Comparison of ENCODE assay signal across 15 mouse cellular contexts in genomic region chr9:108128248-108128647, GRCm38 (mm10). TPM values are rescaled to one million over a fixed set of nuclear protein-coding genes. Genes with fewer than 3 reads are reported as not detected.
DNase-seq lines count a peak whose midpoint lies in the region; TF ChIP-seq lines count a peak whose summit lies in the region.
"Had no signal": no experiment of that assay in that cellular context is flagged by ENCODE, and none has a peak within 500 bp of the region (broad histone marks: within the 10 kb centered on the region; RNA-seq: fewer than 3 reads in every experiment).

No protein-coding gene starts in this region.

- no peak for TF ChIP-seq RAD21 in CH12.LX (IDR thresholded peaks at IDR 0.05; ENCODE audit: low read depth, low read length)

- no peak for TF ChIP-seq CTCF in CH12.LX (conservative IDR thresholded peaks at IDR 0.05 in 1 of 2, IDR thresholded peaks at IDR 0.05 in 1 of 2; ENCODE audit: low read depth in 2 of 2, low read length in 2 of 2)

- dilution Hi-C loops in CH12.LX (cut with MboI; ENCODE audit: extremely low pct_ligation_motif_present, extremely low pct_unique_long_range_greater_than_20kb, low sequenced_read_pairs) = no loop called here

- in situ Hi-C loops in CH12.LX (cut with MboI; ENCODE audit: low pct_ligation_motif_present, low pct_unique_long_range_greater_than_20kb, low sequenced_read_pairs) = no loop called here

- no peak for TF ChIP-seq EP300 in CH12.LX (IDR thresholded peaks at IDR 0.05; ENCODE audit: low read length)

- TF ChIP-seq POLR2A in CH12.LX (IDR thresholded peaks at IDR 0.05; ENCODE audit: low read depth, low read length) = no peak

- no peaks in the 10 kb centered on the region for H3K79me2 ChIP-seq in CH12.LX (replicated peaks; ENCODE audit: control insufficient read depth, extremely low read depth, insufficient read depth, poor library complexity, severe bottlenecking)

- no peak overlapping the region for H3K9ac ChIP-seq in CH12.LX (ENCODE audit: insufficient read depth, low read depth)
- H3K9ac ChIP-seq: liver, embryonic 14.5 days; midbrain, embryonic 12.5 days had no signal

- no peak overlapping the region for H3K4me2 ChIP-seq in CH12.LX (ENCODE audit: insufficient read depth, low read depth, poor library complexity, severe bottlenecking)
- H3K4me2 ChIP-seq: midbrain, embryonic 12.5 days had no signal

- peak; percentile 50 to 63 for DNase-seq in cerebellum, postnatal 25 days
- DNase-seq in cerebellum, postnatal 36 days = no peak
- no peak for DNase-seq in CH12.LX (ENCODE audit: extremely low read depth)
- peak; percentile 80 to 84 for DNase-seq in frontal cortex, postnatal 36 days (ENCODE audit: low spot score in 2 of 2)
- peak; percentile 66 to 70 for DNase-seq in right cerebral cortex, postnatal 10 days (ENCODE audit: low spot score in 2 of 2)
- DNase-seq in thymus, postnatal 10 days (ENCODE audit: low spot score in 2 of 2) = no peak
- no peak for DNase-seq in ovary, postnatal 10 days (ENCODE audit: low spot score)
- DNase-seq: cerebellum, adult 8-10 months; heart, postnatal 14 days; kidney, adult 2 months; kidney, postnatal 4 days; lung, postnatal 36 days had no signal

- no peaks in the 10 kb centered on the region for H3K9me3 ChIP-seq in CH12.LX (replicated peaks; ENCODE audit: low read length)
- H3K9me3 ChIP-seq: midbrain, embryonic 12.5 days had no signal

- no peak overlapping the region for H3K4me3 ChIP-seq in CH12.LX (replicated peaks in 1 of 3; ENCODE audit: low read depth in 2 of 3, low read length in 2 of 3, poor library complexity in 1 of 3)
- H3K4me3 ChIP-seq: midbrain, embryonic 12.5 days had no signal

- peaks cover 6% of the 10 kb centered on the region for H3K27me3 ChIP-seq in CH12.LX (replicated peaks)
- H3K27me3 ChIP-seq: midbrain, embryonic 12.5 days had no signal

- H3K4me1 ChIP-seq in CH12.LX (ENCODE audit: control insufficient read depth in 1 of 2, insufficient read depth in 2 of 2) = peaks cover 27 to 57% of the 10 kb centered on the region in 2 experiments
- H3K4me1 ChIP-seq: midbrain, embryonic 12.5 days had no signal

- H3K36me3 ChIP-seq in CH12.LX (replicated peaks in 1 of 2; ENCODE audit: control insufficient read depth in 1 of 2, insufficient read depth in 1 of 2, low read length in 1 of 2) = no peaks in the 10 kb centered on the region

- no peak overlapping the region for H3K27ac ChIP-seq in CH12.LX (ENCODE audit: insufficient read depth, low read depth)
- H3K27ac ChIP-seq: liver, embryonic 14.5 days; midbrain, embryonic 12.5 days had no signal

TF ChIP-seq in CH12.LX, 34 proteins besides CTCF, POLR2A, EP300 and RAD21:
- TF ChIP-seq ETS1 (conservative IDR thresholded peaks at IDR 0.05; ENCODE audit: low read depth, low read length) (0 out of 2 replicates have a peak, but pooled peaks have one; percentile 21), ZKSCAN1 (IDR thresholded peaks at IDR 0.05; ENCODE audit: borderline replicate concordance, low read depth, low read length) (no peak), MEF2A (IDR thresholded peaks at IDR 0.05; ENCODE audit: borderline replicate concordance, low read depth, low read length) (0 out of 2 replicates have a peak, but pooled peaks have one; percentile 24)

RNA-seq across cellular contexts. Expression of gene Apeh, which starts 33.8 kb away (rescaled TPM):
- total RNA-seq in CH12.LX (2012; rRNA removed) = 69.5 and 75.6 TPM in 2 replicates
- 28.8 and 36.2 TPM in 2 replicates for total RNA-seq in CH12.LX (2014; rRNA removed)
- polyA plus RNA-seq in CH12.LX (2012; ENCODE audit: insufficient read length, low read depth) = 53.2 and 66.6 TPM in 2 replicates

RNA-seq across cellular contexts. Expression of gene Rnf123, which starts 45.1 kb away (rescaled TPM):
- 28.8 and 32.3 TPM in 2 replicates for total RNA-seq in CH12.LX (2012; rRNA removed)
- total RNA-seq in CH12.LX (2014; rRNA removed) = 6.6 and 10.0 TPM in 2 replicates
- 40.4 and 50.0 TPM in 2 replicates for polyA plus RNA-seq in CH12.LX (2012; ENCODE audit: insufficient read length, low read depth)

RNA-seq across cellular contexts. Expression of gene Mst1, which starts 48.0 kb away (rescaled TPM):
- total RNA-seq in CH12.LX (2012; rRNA removed) (33.2 and 59.6 TPM in 2 replicates), CH12.LX (2014; rRNA removed) (16.9 and 19.6 TPM in 2 replicates)
- 19.7 and 21.4 TPM in 2 replicates for polyA plus RNA-seq in CH12.LX (2012; ENCODE audit: insufficient read length, low read depth)
- polyA plus RNA-seq: hindbrain, embryonic 16.5 days had no signal

Comparison
In these comparisons a context has a peak if more than half of its experiments do, and no peak if none do; other contexts are left out.
1. DNase-seq: peak in cerebellum, postnatal 25 days (2 of 2), frontal cortex, postnatal 36 days (2 of 2) and right cerebral cortex, postnatal 10 days (2 of 2); none in cerebellum, postnatal 36 days (0 of 2), CH12.LX (single experiment), thymus, postnatal 10 days (0 of 2) and ovary, postnatal 10 days (single experiment).